ENCODE assay signal across 19 mouse cellular contexts in the genomic region with DNA sequence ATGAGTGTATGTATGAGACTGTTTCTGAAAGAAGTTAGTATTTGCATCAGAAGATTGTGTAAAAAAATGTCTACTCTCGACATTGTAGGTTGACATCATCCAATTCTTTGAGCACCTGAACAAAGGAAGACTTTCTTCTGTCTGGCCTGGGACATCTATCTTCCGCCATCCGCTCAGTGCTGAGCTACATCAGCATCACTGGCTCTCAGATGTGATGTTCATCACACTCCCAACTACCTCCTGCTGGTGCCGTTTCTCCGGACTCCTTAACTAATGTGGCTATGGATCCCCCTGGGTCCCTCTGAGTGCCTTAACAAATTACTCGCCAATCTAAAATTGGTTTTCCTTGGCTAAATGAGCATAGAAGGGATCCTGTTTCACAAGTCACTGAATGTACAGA. TPM values are rescaled to one million over a fixed set of nuclear protein-coding genes. Genes with fewer than 3 reads are reported as not detected.
DNase-seq lines count a peak whose midpoint lies in the region; ATAC-seq lines count a peak whose summit lies in the region.
"Had no signal": no experiment of that assay in that cellular context is flagged by ENCODE, and none has a peak within 500 bp of the region (broad histone marks: within the 10 kb centered on the region; RNA-seq: fewer than 3 reads in every experiment).

No protein-coding gene starts in this region.

- WGBS in hindbrain, embryonic 12.5 days: 58% methylated on average over 6 of the region's 6 CpGs
- WGBS in hindbrain, embryonic 13.5 days: 35% methylated on average over 6 of the region's 6 CpGs
- 64% methylated on average over 6 of the region's 6 CpGs for WGBS in midbrain, embryonic 13.5 days
- WGBS in midbrain, embryonic 10.5 days: 89% methylated on average over 6 of the region's 6 CpGs
- 46% methylated on average over 6 of the region's 6 CpGs for WGBS in neural tube, embryonic 14.5 days

- H3K9me3 ChIP-seq in hindbrain, embryonic 12.5 days (replicated peaks): no peaks in the 10 kb centered on the region
- no peaks in the 10 kb centered on the region for H3K9me3 ChIP-seq in hindbrain, embryonic 13.5 days
- no peaks in the 10 kb centered on the region for H3K9me3 ChIP-seq in midbrain, embryonic 13.5 days
- H3K9me3 ChIP-seq in midbrain, embryonic 10.5 days (replicated peaks): no peaks in the 10 kb centered on the region
- H3K9me3 ChIP-seq in neural tube, embryonic 14.5 days (ENCODE audit: control insufficient read depth, low read length): no peaks in the 10 kb centered on the region
- H3K9me3 ChIP-seq: embryonic facial prominence, embryonic 12.5 days; forebrain, embryonic 12.5 days; heart, embryonic 12.5 days had no signal

- peak; percentile 73 for ATAC-seq in hindbrain, embryonic 12.5 days (ENCODE audit: low FRiP score)
- ATAC-seq in hindbrain, embryonic 13.5 days (ENCODE audit: low FRiP score): no peak; the same call in 1 of the 2 replicates
- ATAC-seq in midbrain, embryonic 13.5 days: 0 out of 2 replicates have a peak, but pooled peaks have one; percentile 43
- ATAC-seq in neural tube, embryonic 14.5 days (ENCODE audit: low read depth): peak; percentile 65; the same call in 1 of the 2 replicates

- H3K4me3 ChIP-seq in hindbrain, embryonic 12.5 days: no peak overlapping the region
- H3K4me3 ChIP-seq in hindbrain, embryonic 13.5 days: no peak overlapping the region
- H3K4me3 ChIP-seq in midbrain, embryonic 13.5 days (replicated peaks): no peak overlapping the region
- H3K4me3 ChIP-seq in midbrain, embryonic 10.5 days: no peak overlapping the region
- no peak overlapping the region for H3K4me3 ChIP-seq in neural tube, embryonic 14.5 days (ENCODE audit: low read depth, low read length)
- H3K4me3 ChIP-seq: embryonic facial prominence, embryonic 12.5 days; forebrain, embryonic 12.5 days; heart, adult 2 months; heart, embryonic 12.5 days had no signal

- H3K4me1 ChIP-seq in hindbrain, embryonic 12.5 days: peaks cover 8% of the 10 kb centered on the region; the same call in 1 of the 2 replicates
- H3K4me1 ChIP-seq in hindbrain, embryonic 13.5 days (replicated peaks): peaks cover 8% of the 10 kb centered on the region; the same call in 1 of the 2 replicates
- H3K4me1 ChIP-seq in midbrain, embryonic 13.5 days (replicated peaks): no peaks in the 10 kb centered on the region; the same call in 1 of the 2 replicates
- no peaks in the 10 kb centered on the region for H3K4me1 ChIP-seq in midbrain, embryonic 10.5 days
- H3K4me1 ChIP-seq in neural tube, embryonic 14.5 days (ENCODE audit: control insufficient read depth, insufficient read depth, low read length): peaks cover 6% of the 10 kb centered on the region; the same call in 1 of the 2 replicates
- H3K4me1 ChIP-seq: embryonic facial prominence, embryonic 12.5 days; forebrain, embryonic 12.5 days had no signal

- H3K27me3 ChIP-seq in hindbrain, embryonic 12.5 days: no peaks in the 10 kb centered on the region
- H3K27me3 ChIP-seq in hindbrain, embryonic 13.5 days: no peaks in the 10 kb centered on the region
- no peaks in the 10 kb centered on the region for H3K27me3 ChIP-seq in midbrain, embryonic 13.5 days
- H3K27me3 ChIP-seq in midbrain, embryonic 10.5 days (ENCODE audit: low read depth, poor library complexity, severe bottlenecking): no peaks in the 10 kb centered on the region
- H3K27me3 ChIP-seq in neural tube, embryonic 14.5 days (ENCODE audit: control insufficient read depth, insufficient read depth, low read length): no peaks in the 10 kb centered on the region
- H3K27me3 ChIP-seq: embryonic facial prominence, embryonic 12.5 days; forebrain, embryonic 12.5 days; heart, embryonic 12.5 days had no signal

- H3K36me3 ChIP-seq in hindbrain, embryonic 12.5 days: no peaks in the 10 kb centered on the region
- no peaks in the 10 kb centered on the region for H3K36me3 ChIP-seq in hindbrain, embryonic 13.5 days
- no peaks in the 10 kb centered on the region for H3K36me3 ChIP-seq in midbrain, embryonic 13.5 days
- no peaks in the 10 kb centered on the region for H3K36me3 ChIP-seq in midbrain, embryonic 10.5 days
- no peaks in the 10 kb centered on the region for H3K36me3 ChIP-seq in neural tube, embryonic 14.5 days (ENCODE audit: control insufficient read depth, insufficient read depth, low read length)
- H3K36me3 ChIP-seq: embryonic facial prominence, embryonic 12.5 days; forebrain, embryonic 12.5 days; heart, embryonic 12.5 days had no signal

- H3K4me2 ChIP-seq in hindbrain, embryonic 12.5 days (replicated peaks): no peak overlapping the region
- H3K4me2 ChIP-seq in hindbrain, embryonic 13.5 days: no peak overlapping the region
- H3K4me2 ChIP-seq in midbrain, embryonic 13.5 days (replicated peaks): no peak overlapping the region
- H3K4me2 ChIP-seq in neural tube, embryonic 14.5 days (ENCODE audit: low read depth, low read length): no peak overlapping the region
- H3K4me2 ChIP-seq: embryonic facial prominence, embryonic 12.5 days; forebrain, embryonic 12.5 days; heart, embryonic 12.5 days had no signal

- H3K9ac ChIP-seq in hindbrain, embryonic 12.5 days: no peak overlapping the region
- no peak overlapping the region for H3K9ac ChIP-seq in hindbrain, embryonic 13.5 days
- no peak overlapping the region for H3K9ac ChIP-seq in midbrain, embryonic 13.5 days (replicated peaks)
- H3K9ac ChIP-seq in neural tube, embryonic 14.5 days (replicated peaks; ENCODE audit: low read depth, low read length): no peak overlapping the region
- H3K9ac ChIP-seq: embryonic facial prominence, embryonic 12.5 days; forebrain, embryonic 12.5 days; heart, embryonic 12.5 days had no signal

- no peak for DNase-seq in midbrain, embryonic 10.5 days (ENCODE audit: low spot score)
- peak; percentile 27 for DNase-seq in retina, embryonic 14.5 days (ENCODE audit: low spot score)
- no peak for DNase-seq in retina, postnatal 1 day
- DNase-seq in cerebellum, adult 8-10 months: no peak
- DNase-seq: adrenal gland, adult 2 months; adrenal gland, postnatal 25 days; cerebellum, adult 18-20 months; cerebellum, postnatal 10 days; embryo, embryonic 11 days; gastrocnemius, postnatal 10 days; heart, adult 2 months had no signal

- no peak overlapping the region for H3K27ac ChIP-seq in hindbrain, embryonic 12.5 days
- H3K27ac ChIP-seq in hindbrain, embryonic 13.5 days: no peak overlapping the region
- H3K27ac ChIP-seq in midbrain, embryonic 13.5 days: no peak overlapping the region
- H3K27ac ChIP-seq in midbrain, embryonic 10.5 days (replicated peaks): no peak overlapping the region
- no peak overlapping the region for H3K27ac ChIP-seq in neural tube, embryonic 14.5 days (ENCODE audit: low read depth, low read length)
- H3K27ac ChIP-seq: embryonic facial prominence, embryonic 12.5 days; forebrain, embryonic 12.5 days; heart, adult 2 months had no signal

RNA-seq across cellular contexts. Expression of gene Il12a, which starts 26.1 kb away (rescaled TPM):
- 0.18 TPM in 1 of 2 replicates, not detected in the other for polyA plus RNA-seq in hindbrain, embryonic 12.5 days (2016; fragmentation: Nextera tagmentation; extraction: Ambion mirVana)
- not detected in 2 replicates for polyA plus RNA-seq in hindbrain, embryonic 13.5 days (2015; fragmentation: Nextera tagmentation; extraction: Ambion mirVana)
- polyA plus RNA-seq in midbrain, embryonic 13.5 days (2015; fragmentation: Nextera tagmentation; extraction: Ambion mirVana): not detected in 2 replicates
- not detected in 2 replicates for polyA plus RNA-seq in midbrain, embryonic 10.5 days (2016; fragmentation: Nextera tagmentation; extraction: Ambion mirVana)
- polyA plus RNA-seq in neural tube, embryonic 14.5 days (2014; fragmentation: Nextera tagmentation; extraction: Ambion mirVana): not detected in 2 replicates
- polyA plus RNA-seq: adrenal gland, adult 2 months; heart, embryonic 16.5 days had no signal
